Mouse (Mus musculus): ENCODE data around the gene Ccdc62. TPM values are rescaled to one million over a fixed set of nuclear protein-coding genes. Genes with fewer than 3 reads are reported as not detected.

Gene Ccdc62
- 1 to 10 TPM; 3.1 to 7.6 TPM for polyA plus RNA-seq (2017; shearing (Covaris generic))

DNA sequence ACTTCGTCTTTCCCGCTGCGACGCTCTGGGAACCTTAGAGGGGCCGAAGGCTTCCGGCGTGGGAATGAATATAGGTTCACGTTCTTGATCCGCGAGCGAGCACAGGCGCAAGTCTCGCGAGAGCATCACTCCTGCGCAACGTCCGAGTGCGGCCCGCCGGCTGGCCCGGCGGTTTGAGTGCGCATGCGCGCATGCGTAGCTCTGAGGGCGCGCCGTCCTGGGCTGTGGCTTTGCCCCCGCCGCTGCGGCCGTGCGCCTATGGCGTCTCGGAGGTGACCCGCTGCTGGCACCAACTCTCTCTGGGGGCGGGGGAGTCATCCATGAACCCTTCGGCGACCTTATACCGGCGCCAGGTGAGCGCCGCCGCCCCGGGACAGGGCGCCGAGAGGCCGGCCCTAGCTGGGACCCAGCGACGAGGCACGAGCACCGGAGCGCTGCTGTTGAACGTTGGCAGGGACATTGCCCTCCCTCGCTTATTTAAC, at the start of gene Ccdc62:
TSS of gene Ccdc62 (plus strand) at position 172 of the 482 bp plus-strand sequence.

DNA sequence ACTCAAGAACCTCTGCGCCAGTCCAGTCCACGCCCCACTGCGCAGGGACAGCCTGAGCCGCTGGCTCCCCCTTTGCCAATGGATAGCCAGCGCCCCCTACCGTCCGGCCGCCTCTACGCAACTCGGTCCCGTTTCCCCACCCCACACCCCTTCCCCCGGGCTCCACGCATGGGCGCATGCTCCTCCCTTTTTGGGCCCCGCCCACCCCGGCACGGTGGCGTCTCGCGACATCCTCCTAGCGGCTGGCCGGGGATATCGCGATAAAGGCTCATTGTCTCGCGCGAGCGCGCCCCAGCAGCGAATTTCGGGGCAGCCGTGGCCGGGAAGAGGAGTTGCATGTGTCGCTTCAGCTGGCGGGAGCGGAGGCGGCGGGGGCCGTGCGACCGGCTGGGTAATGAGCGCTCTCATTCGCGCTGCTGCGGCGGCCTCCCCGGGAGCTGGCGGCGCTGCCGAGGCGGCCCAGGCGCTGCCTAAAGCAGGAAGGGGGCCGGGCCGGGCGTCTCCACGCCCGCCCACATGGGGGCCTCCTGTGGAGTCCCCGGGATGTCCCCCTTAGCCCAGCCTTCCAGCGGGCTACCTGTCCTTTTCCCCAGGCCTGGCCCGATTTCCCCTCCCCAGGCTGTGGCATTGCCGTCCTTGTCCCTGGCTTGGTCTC, 23.4 kb upstream of the Ccdc62 start, which contains the start of gene Denr:
TSS of gene Denr (plus strand) at position 200 of the 655 bp plus-strand sequence.

GRCm38 (mm10) chr5:123927118-123927517, 3.4 kb upstream of the Ccdc62 start, which contains the start of gene Gm43518:
Gm43518 (plus strand) TSS chr5:123927418.

GRCm38 (mm10) chr5:123973299-123974178, 43.1 kb downstream of the Ccdc62 start, which contains the start of gene Hip1r:
Hip1r (plus strand) TSS chr5:123973628.

Other genes with a start within 250 kb of the Ccdc62 start
- 100 to 1,000 TPM in 1 of 2 experiments, 10 to 100 TPM in 1; 88.3 to 119 TPM for gene Clip1, start 246.1 kb upstream of the Ccdc62 start, polyA plus RNA-seq (2017; shearing (Covaris generic))
- 100 to 1,000 TPM in 1 of 2 experiments, 10 to 100 TPM in 1; 92.3 to 117 TPM for gene Zcchc8, start 209.6 kb upstream of the Ccdc62 start, polyA plus RNA-seq (2017; shearing (Covaris generic))
- 100 to 1,000 TPM; 161 to 183 TPM for gene Rsrc2, start 181.3 kb upstream of the Ccdc62 start, polyA plus RNA-seq (2017; shearing (Covaris generic))
- 1 to 10 TPM in 1 of 2 experiments, under 1 TPM in 1; 0.77 to 5.2 TPM for gene Kntc1, start 181.0 kb upstream of the Ccdc62 start, polyA plus RNA-seq (2017; shearing (Covaris generic))
- gene Hcar2, start 65.2 kb upstream of the Ccdc62 start, polyA plus RNA-seq (2017; shearing (Covaris generic)): 1 to 10 TPM in 1 of 2 experiments, not detected in 1; 2.4 TPM
- not detected for gene Hcar1, start 50.7 kb upstream of the Ccdc62 start, polyA plus RNA-seq (2017; shearing (Covaris generic))
- gene Denr, start 23.5 kb upstream of the Ccdc62 start, polyA plus RNA-seq (2017; shearing (Covaris generic)): 100 to 1,000 TPM in 1 of 2 experiments, 10 to 100 TPM in 1; 94.6 to 110 TPM
- gene Gm43518, start 3.3 kb upstream of the Ccdc62 start, polyA plus RNA-seq (2017; shearing (Covaris generic)): 1 to 10 TPM; 2.7 to 4.1 TPM
- 10 to 100 TPM; 56.6 to 57.9 TPM for gene Hip1r, start 42.9 kb downstream of the Ccdc62 start, polyA plus RNA-seq (2017; shearing (Covaris generic))
- gene Vps37b, start 101.6 kb downstream of the Ccdc62 start, polyA plus RNA-seq (2017; shearing (Covaris generic)): 100 to 1,000 TPM in 1 of 2 experiments, 10 to 100 TPM in 1; 76.6 to 149 TPM
- gene Abcb9, start 165.1 kb downstream of the Ccdc62 start, polyA plus RNA-seq (2017; shearing (Covaris generic)): 10 to 100 TPM; 32.8 to 53.3 TPM
- 10 to 100 TPM; 37.5 to 42.2 TPM for gene Ogfod2, start 181.6 kb downstream of the Ccdc62 start, polyA plus RNA-seq (2017; shearing (Covaris generic))
- gene Arl6ip4, start 185.4 kb downstream of the Ccdc62 start, polyA plus RNA-seq (2017; shearing (Covaris generic)): 10 to 100 TPM; 78.8 to 83.3 TPM

Data from inflammation-experienced regulatory T-cells (primary cell).